Mouse (Mus musculus): ENCODE data around the gene Pagr1a.

The Pagr1a gene

DNA sequence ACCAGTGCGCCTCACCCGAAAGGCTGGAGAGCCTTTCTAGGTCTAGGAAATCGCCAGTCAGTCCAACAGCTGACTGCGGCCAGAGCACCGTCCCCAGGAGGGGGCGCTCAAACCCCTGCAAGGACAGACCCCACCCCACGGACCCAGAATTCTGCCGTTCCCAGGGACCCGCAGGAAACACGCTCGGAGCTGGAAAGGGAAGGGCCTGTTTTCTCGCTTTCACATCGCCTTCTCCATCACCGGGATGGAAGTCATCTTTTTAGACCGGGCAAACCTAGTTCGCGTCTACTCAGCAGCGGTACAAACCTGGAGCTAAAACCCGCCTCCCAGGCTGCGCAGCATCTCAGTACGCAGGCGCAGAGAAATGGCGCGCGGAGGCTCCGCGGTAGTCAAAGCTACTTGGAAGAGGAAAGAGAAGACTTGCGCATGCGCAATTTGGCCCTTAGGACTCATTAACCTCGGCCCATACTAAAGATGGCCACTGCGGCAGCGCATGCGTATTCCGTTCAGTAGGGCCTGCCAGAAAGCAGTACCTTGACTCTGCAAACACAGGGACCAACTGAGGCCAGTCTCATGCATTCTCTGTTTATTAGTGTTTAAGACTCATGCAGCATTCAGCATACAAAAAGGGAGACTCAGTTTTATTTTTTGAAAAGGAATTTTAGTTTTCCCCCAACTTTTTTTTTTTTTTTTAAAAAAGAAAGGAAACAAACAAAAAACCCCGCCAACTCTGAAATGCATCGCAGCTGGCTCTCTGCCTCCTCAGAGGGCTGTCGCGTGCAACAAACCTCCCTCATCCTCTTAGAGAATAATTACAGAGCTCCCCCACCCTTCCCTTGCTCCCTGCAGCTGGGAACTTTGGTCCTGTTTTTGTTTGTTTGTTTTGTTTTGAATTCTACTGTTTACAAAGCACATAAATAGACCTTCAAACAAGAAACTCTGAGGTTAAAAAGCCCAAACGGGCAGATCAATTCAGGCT is at the start of gene Pagr1a:
TSS of gene Pagr1a (minus strand) at position 382 of the 979 bp plus-strand sequence.
- peak; percentile 98 for DNase-seq (ENCODE audit: low spot score)

DNA sequence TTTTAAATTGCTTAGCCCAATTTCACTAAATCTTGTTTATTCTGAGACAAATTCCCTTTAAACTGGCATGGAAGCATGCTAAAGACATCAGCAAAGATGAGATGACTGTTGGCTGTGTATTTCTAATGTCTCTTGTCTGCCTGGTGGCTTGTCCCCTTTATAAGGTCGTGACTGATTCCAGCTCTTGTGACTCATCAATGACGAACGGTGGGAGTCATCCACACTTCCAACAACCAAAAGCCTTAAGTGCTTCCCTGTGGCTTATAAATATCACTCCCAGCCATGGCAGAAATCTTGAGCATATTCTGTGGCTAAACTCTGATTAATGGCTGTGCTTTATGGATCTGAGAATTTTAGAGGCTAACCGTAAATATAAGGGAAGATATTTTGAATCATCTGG is 49.2 kb upstream of the Pagr1a start:
- DNase-seq (ENCODE audit: low spot score) = no peak

DNA sequence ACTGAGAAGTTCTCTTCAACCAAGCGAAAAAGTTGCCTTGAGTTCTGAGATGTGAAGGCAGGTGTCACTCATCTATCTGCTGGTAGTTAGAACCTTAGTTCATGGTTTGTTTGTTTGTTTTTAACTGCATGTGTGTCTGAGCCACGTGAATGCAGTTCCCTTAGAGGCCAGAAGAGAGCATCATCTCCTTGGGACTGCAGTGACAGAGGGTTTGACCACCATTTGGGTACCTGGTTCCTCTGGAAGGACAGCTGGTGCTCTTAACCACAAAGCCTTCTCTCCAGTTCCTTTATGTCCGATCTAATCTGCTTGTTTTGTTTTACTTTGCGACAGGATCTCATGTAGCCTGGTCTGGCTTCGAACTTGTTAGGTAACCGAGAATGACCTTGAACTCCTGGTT is 48.4 kb upstream of the Pagr1a start:
- no peak for DNase-seq (ENCODE audit: low spot score)

DNA sequence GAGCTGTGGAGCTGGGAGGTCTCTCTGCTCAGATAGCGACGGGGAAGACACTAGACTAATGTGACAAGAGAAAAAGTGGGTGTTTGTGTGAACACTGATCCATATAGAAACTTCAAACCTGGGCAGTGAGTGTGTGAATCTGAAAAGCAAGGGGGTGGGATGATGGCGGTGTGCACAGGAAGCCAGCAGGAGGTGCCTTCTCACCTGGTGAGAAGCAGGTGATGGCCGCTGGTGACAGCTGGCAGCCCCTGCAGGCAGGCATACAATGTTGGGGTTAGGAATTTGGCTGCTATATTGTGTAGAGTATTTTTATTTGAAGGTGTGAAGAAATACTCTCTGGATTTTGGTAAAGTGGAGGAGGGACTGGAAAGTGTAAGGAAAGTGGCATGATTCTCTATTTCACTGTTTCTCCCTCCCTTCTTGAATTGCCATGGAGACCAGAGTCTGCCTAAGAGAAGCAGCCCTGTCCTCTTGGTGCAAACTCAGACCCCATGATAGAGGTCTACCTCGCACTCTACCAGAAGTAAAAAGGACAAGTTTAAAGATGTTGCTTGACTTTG is 38.0 kb upstream of the Pagr1a start:
- no peak for DNase-seq (ENCODE audit: low spot score)

GRCm38 (mm10) chr7:127041851-127042672 is 24.9 kb upstream of the Pagr1a start, which contains the start of gene Kif22:
Gene Kif22, minus strand, starts transcription at chr7:127042471.
- DNase-seq (ENCODE audit: low spot score) = peak; percentile 90

DNA sequence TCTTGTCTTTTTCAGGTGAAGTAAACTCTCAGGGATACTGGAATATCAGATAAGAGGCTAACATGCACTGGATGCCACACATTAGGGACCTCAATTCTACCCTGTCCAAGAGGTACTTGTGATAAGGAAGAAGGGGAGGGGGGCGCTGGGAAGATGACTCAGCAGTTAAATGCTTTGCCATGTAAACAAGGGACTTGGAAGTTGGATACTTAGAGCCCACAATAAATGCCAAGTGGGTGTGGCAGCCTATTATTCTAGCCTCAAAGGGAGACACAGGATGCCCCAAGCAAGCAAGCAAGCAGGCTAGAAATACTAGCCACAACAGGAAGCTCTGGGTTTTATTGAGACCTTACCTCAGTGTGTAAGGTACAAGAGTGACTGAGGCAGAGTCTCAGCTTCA is 14.1 kb upstream of the Pagr1a start:
- no peak for DNase-seq (ENCODE audit: low spot score)

GRCm38 (mm10) chr7:127030172-127030571 is 13.0 kb upstream of the Pagr1a start:
- DNase-seq (ENCODE audit: low spot score) = no peak

GRCm38 (mm10) chr7:127027885-127028284 is 10.7 kb upstream of the Pagr1a start:
- DNase-seq (ENCODE audit: low spot score) = no peak

- DNase-seq (ENCODE audit: low spot score) = peak; percentile 100
These were observed 10.0 kb upstream of the Pagr1a start, which contains the start of gene Maz for GRCm38 (mm10) chr7:127026984-127027726. Gene Maz, minus strand, starts transcription at chr7:127027037.

DNA sequence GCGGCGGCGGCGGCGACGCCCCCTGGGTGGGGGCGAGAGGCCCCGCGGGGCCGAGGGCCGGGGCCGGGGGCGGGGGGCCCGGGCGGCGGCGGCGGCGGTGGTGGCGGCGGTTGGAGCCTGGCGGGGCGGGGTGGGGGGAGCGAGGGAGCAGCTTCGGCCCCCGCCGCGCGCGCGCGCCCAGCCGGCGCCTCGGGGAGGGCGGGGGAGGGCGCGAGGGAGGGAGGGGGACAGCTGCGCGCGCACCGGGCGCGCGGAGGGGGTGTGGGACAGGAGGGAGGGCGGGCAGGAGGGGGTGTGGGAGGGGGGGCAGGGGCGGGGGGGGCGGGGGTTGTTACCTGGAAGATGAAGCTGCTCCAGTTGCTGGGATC is 9.4 kb upstream of the Pagr1a start:
- DNase-seq (ENCODE audit: low spot score) = no peak

- peak; percentile 89 for DNase-seq (ENCODE audit: low spot score)
These were observed 9.0 kb upstream of the Pagr1a start for GRCm38 (mm10) chr7:127026161-127026600.

DNA sequence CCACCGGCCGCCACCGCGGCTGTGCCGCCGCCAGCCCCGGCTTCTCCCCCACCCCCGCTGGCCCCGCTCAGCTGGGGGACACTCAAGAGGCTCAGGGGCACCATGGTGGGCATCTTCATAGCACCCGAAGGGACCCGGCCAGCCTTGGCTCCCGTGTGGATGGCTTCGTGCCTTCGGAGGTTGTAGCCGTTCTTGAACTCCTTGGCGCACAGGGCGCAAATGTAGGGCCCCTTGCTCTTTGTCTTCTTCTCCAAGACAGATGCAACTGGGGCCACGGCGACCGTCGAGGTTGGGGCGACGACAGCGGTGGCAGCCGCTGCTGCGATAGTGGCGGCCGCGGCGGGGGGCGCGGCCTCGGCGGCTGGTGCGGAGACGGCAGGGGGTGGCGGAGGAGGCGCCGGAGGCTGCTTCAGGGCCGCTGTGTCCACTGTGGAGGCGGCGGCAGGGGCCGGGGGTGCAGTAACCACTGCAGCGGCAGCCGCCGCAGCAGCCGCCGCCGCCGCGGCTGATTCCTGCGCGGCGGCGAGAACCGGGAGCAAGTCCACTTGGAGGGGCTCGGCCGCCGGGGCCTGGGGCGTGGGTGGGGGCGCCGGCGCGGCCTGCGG is 8.5 kb upstream of the Pagr1a start:
- DNase-seq (ENCODE audit: low spot score) = peak; percentile 50

DNA sequence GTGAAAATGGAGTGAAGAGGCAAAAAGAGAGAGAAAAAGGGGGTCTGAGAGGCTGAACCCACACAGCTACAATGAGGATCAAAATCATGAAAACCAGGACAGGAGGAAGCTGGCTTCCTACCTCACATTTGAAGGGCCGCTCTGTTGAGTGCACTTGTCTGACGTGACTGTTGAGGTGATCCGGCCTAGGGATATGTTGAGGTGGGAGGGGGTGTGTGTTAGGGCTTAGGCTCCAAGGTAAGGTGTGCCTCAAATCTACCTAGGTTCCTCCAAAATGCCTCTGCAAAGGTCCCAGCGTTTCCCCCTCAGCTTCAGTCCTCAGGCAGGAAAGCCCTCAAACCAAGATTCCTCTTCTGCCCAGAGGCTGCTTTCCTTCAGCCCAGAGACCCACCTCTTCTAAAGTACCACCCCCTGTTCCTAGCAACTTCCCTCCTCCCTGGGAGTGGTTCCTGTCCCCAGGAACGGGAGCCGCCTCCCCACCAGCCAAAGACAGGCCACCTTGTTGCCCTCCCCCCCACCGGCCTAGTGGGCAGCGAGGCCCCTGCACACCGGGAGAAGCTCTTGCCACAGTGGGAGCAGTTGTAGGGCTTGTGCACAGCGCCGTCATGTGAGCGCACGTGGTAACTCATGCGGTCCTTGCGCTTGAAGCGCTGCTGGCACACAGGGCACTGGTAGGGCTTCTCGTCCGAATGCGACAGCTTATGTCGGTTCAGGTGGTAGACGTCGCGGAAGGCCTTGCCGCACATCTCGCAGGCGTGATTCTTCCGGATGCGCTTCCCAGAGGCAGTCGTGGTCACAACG is 7.8 kb upstream of the Pagr1a start:
- peak; percentile 90 for DNase-seq (ENCODE audit: low spot score)

DNA sequence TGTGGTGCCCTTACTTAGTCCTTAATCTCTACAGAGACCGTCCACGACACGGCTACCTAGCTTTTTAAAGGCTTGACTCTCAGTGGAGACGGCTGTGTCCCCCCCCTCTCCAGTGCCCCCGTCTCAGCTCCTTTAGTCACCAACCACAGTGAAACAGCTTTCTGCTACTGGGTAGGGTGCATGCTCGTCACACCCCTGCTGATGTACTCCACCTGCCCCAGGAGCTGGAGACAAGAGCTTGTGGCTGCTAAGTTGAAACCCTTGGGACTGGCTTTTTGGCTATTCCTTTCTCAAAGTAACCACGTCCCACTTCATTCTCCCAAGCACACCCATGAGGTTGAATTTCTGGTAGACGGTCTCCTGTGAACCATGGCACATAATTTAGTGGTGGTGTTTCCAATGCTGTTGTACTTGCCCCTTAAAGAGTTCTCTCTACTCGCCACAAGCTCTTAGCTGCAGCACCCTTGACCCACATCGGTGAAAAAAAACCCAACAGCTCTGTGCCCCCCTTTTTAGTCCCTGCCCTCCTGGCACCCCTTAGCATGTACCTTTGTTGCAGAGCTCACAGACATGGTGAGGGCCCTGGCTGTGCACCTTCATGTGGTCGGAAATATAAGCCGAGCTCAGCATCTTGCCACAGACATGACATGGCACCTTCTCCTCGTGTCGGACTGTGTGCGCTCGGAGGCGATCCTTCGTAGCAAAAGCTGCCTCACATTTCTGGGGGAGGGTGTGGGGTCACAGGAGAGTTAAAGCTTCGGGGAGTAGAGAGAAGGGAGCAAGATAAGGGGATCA is 6.9 kb upstream of the Pagr1a start:
- no peak for DNase-seq (ENCODE audit: low spot score)

DNA sequence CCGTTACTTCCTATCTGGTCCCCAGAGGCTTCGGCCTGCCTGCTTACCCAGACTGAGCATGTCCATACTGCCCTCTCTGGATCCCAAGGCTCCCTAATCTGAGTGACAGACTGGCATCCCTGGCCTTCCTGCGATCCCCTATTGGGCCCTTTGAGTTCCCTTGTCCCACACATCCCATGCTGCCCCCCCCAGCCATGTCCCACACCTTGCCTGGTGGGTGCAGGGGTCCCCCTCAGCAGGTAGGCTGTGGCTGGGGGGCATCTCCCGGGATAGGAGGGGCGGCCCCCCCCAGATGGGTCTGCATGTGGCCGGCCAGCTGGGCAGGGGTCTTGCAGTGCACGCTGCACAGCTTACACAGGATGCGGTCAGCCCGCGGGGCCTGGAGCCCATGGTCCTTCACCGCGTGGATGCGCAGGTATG is 6.1 kb upstream of the Pagr1a start:
- DNase-seq (ENCODE audit: low spot score) = no peak

DNA sequence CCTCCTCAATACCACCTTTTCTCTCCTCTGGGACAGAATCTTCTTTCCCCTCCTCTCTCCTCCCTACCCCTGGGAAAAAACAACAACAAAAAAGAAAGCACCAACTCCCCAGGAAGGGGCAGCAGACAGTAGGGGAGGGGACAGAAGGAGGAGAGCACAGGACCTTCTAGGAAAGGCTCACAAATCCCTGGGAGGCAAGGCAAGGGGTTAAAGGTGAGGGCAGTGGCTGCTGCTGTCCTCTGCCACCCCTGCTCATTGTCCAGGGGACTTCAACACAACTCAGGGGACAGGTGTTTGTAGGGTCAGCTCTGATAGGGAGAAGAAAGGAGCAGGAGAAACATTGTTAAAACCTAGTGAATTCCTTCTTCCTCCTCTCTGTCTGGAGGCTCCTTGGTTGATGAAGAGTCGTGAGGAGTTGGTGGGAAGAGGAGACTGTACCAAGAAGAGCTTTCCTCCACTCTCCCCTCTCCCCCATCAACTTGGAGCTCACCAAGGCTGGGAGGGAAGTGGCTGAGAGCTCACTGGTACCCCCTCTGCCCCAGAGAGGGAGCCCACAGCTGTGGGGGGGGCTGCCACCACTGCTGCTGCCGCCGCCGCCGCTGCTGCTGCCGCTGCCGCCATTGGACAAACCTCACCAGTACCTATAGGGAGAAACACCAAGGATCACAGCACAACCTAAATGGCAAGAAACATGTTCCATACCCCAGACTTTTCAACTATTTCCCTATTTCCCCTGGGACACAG is 5.5 kb upstream of the Pagr1a start:
- no peak for DNase-seq (ENCODE audit: low spot score)

DNA sequence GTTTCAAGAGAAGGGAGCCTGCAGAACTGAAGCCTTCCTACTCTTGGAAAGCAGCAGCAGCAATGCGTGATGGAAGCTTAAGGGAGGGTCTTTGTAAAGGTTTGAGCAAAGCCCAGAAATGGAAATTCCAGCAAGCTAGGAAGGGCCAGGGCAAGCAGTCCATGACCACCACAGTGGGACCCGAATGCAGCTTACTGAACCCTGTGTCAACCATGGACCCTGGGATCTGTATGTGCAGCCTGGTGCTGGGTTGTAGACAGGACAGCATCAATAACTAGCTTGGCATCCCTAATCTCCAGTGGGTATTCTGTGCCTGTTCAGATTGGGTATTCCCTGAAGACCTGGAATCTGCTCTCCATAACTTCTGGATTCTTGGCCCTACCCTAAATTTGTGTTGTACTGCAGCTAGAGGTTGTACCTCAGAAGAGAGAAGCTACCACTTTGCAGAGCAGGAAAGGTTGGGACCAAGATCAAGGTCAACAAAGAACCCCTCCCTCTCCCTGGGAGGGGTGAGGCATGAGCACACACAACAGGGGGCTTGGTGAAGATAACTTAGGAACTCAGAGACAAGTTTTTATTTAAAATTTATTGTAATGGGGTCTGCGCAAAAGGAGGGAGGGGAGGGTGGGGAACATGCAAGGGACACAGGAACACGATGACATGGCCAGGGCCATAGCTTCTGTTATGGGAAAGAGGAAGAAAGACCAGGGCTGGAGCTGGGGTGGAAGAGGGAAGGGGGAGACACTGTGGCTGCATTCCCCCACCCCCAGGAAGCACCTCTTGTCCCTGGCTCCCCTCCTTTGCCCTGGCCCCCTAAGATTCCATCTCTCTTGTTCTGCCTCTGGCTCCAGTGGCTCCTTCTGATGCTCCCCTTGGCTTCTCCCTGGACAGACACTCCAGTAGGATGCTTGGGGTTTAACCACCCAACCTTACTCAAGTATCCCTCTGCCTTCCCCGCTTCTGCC is 4.7 kb upstream of the Pagr1a start:
- no peak for DNase-seq (ENCODE audit: low spot score)
